Mouse (Mus musculus) heart, postnatal 4 days (tissue): ENCODE results near the gene Ugdh. TPM values are rescaled to one million over a fixed set of nuclear protein-coding genes. Genes with fewer than 3 reads are reported as not detected.

Experiments
- DNase-seq: peaks from one replicate; pipeline ENCODE4 v3.0.0; 2021
- total RNA-seq, 2 experiments: library from RNA; stranded (reverse); gene quantifications; 2 replicates each; pipeline ENCODE4 v1.2.3; 2021

Gene Ugdh
- total RNA-seq, 2 experiments from 2014 or later, result 41.4 to 45.2 TPM

DNA sequence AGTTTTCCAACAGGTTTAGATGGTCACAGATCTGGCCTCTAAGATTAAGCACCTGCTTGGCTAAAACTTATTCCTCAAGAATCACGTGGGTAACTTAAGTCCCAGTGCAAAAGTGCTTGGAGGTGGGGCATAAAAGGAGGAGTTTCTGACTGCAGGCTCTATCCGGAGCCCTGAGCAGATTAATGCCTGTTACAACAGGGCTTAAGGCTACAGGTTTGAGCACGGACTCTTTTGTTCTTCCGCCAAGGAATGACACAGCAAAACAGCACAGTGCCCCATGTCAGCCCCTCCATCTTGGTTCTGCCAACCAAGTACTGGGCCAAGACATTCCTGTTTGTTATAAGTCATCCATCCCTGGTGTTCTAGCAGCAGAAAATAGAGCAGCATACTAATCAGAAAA, 7.4 kb downstream of the Ugdh start:
- no peak for DNase-seq

DNA sequence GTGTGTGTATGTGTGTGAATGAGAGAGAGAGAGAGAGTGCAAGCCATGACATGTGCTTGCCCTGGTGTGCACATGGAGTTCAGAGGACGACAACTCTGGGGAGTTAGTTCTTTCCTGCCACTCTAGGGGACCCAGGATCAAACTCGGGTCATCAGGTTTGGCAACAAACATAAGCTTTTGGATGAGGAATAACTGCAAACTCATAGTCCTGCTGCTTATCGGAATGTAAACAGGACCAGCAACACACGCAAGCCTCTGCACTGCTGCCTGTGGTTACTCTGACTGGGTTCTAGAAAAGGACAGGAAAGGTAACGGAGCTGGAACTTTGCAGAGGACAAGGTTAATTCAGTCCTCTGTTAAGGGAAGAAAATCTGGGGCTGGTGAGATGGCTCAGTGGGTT, 10.5 kb downstream of the Ugdh start:
- no peak for DNase-seq

DNA sequence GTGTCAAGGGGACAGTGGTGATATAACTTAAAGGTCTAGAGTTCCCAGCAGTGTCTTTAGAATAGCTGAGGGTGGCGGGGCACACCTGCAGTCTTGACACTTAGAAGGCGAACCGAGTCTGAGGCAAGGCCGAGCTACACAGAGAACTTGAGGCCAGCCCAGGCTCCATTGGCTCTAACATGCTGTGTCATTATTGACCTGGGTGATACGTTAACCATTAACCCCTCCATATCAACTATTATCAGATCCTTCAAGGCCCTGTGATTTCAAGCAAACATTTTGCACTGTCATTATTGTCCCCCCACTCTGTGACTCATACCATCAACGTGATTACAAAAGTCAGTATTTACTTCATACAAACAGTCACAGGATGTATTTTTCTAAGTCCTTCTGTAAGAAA, 11.5 kb downstream of the Ugdh start:
- no peak for DNase-seq

DNA sequence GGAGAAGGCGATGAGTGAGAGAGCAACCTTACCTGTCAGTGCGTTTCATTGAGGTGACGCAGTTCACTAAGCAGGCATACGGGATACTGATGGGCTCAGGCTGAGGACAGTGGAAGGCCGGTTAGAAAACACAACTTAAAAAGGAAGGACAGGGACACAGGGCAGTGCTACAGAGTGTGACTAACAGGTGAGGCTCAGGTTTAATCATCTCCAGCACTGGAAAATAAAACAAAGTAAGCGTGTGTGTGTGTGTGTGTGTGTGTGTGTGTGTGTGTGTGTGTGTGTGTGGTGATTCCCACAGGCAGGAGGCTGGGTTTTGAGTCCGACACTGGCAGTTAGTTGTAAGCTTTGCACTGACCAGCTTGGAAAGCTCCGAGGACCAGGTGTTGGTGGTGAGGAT, 12.9 kb downstream of the Ugdh start:
- no peak for DNase-seq

DNA sequence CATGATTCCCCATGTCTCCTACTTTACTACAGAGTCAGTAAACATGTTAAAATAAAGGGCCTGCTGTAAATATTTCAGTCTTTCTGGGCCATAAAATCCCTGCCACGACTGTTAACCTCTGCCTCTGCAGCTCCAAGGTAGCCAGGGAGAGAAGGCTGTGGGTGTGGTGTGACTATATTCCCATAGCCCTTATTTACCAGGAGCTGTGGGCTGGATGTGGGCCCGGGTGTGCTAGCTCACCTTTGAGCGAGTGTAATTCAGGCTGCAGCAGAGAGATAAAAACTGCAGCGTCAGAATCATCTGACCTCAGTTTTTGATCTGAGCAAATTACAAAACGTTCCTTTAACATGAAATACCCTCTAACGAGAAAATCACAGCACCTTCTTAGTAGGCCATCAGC, 14.9 kb downstream of the Ugdh start:
- no peak for DNase-seq

DNA sequence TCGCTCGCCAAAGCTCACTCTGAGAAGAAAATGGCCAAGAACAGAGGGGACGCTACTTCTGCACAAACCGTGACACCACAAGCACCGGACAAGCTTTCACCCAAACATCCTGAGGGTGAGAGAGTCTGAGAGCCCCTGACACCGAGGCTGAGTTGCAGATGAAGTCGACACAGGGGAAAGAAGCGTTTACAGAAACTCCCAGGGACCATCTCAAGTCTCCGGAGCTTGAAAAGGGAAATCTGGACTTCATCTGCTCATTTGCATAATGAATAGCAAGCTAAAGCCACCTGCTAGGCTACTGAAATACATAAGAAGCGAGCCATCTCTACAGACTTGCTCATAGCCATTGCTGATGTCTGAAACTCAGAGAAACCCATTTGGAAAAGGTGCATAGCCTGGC, 16.6 kb downstream of the Ugdh start:
- DNase-seq, result no peak

DNA sequence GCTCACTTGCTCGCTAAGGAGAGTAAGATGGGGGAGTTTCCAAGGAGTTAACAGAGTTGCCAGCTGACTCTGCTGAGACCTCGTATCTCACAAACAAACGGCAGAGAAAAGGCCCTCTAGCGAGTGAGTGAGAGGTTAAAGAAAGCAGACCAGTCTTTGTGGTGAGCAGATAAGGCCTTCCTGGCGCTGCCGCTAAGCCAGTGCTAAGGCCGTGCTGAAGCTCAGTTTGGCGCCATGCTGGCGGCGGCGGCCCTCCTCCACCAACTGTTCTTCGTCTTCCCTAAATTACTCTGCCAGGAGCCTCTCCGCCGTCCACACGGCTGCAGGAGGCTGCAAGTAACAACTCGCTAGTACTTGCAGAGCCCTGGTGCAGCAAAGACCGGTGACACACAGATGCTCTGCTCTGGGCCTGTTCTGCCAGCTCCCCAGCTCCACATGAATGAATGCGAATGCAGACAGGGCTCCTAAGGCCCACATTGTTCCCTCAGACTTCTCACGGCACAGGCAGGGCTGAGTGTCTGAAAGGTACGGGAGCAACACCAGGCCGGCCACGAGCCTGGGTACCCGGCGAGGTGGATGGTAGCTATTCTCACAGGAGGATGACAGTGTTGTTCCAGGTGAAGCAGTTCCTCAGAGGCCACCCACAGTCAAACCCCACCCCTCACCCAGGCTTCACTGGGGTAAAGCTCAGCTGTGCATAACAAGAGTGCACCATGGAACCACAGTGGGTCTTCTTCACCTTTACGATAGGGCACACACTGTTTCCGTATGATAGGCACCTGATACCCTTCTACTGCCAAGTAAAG, 19.9 kb downstream of the Ugdh start:
- peak; percentile 42 for DNase-seq

DNA sequence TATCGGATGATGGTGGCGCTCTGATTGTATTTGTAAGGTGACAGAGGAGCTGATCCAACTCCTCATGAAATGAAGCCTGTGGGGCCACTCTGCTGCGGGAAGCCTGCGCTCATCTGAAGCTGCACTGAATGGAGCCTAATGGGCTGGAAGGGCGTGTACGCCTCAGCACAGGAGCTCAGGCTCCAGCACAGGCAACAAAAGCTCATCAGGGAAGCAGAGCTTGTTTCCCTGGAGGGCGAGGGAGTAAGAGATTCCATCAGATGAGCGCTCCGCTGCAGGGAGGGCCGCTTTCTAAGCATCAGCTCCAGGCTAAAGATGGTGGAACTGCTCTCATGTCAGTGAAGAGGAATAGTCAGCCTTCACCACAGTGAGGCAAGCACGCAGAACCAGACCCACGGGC, 27.8 kb downstream of the Ugdh start:
- no peak for DNase-seq

DNA sequence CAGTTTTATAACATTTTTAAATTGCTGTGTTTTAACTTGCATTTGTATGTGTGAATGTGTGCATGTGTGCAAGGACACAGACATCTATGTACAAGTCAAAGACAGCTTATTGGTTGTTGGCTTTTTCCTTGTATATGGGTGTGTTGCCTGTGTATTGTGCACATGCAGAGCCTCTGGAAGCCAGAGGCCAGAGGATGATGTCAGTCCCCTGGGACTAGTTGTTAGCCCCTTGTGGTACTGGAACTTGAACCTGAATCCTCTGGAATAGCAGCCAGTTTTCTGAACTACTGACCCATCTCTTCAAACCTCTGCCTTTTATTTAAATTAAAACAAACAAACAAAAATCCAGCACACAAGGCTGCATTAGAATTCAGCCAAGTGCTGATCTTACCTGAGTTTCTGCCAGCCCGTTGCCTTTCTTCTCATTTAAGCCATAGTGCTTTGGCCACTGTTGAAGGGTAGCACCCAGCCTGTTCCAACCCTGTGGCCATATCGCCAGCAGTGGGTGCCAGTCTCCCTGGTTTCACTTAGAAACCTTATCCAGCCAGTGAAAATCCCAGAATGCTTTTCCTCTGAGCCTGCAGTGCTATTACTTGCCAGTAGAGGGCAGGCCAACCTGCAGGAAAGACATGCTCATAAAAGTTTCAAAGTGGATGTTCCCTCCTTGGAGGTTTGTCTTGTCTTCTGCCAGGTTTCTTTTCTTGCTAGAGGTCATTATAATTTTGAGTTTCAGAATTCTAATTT, 34.3 kb downstream of the Ugdh start:
- peak; percentile 89 for DNase-seq

DNA sequence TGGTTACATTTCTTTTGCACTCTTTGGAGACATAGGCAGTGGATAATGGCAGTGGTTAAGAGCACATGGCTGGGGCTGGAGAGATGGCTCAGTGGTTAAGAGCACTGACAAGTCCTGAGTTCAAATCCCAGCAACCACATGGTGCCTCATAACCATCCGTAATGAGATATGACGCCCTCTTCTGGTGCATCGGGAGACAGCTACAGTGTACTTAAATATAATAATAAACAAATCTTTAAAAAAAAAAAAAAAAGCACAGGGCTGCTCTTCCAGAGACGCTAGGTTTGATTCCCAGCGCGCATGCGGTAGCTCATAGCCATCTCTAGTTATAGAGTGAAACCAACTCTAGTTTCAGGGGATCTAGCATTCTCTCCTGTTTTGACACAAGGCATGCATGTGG, 41.3 kb downstream of the Ugdh start:
- no peak for DNase-seq

DNA sequence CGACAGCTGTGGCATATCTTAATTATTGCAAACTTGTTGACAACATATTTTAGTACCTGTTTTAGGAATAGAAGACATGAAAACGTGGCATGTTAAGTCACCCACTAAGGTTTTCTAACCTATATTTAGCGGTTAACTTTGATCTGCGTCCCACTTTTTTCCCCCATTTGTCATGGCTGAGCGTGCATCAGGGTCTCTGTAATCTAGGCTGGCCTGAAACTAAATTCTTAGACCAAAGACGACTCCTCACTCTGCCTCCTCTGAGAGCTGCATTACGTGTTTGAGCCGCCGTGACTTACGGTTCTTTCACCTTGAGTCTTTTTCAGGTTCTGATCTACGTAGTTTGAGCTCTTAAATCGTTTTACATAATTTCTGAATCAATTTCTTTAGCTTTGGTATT, 44.0 kb downstream of the Ugdh start:
- DNase-seq, result no peak

DNA sequence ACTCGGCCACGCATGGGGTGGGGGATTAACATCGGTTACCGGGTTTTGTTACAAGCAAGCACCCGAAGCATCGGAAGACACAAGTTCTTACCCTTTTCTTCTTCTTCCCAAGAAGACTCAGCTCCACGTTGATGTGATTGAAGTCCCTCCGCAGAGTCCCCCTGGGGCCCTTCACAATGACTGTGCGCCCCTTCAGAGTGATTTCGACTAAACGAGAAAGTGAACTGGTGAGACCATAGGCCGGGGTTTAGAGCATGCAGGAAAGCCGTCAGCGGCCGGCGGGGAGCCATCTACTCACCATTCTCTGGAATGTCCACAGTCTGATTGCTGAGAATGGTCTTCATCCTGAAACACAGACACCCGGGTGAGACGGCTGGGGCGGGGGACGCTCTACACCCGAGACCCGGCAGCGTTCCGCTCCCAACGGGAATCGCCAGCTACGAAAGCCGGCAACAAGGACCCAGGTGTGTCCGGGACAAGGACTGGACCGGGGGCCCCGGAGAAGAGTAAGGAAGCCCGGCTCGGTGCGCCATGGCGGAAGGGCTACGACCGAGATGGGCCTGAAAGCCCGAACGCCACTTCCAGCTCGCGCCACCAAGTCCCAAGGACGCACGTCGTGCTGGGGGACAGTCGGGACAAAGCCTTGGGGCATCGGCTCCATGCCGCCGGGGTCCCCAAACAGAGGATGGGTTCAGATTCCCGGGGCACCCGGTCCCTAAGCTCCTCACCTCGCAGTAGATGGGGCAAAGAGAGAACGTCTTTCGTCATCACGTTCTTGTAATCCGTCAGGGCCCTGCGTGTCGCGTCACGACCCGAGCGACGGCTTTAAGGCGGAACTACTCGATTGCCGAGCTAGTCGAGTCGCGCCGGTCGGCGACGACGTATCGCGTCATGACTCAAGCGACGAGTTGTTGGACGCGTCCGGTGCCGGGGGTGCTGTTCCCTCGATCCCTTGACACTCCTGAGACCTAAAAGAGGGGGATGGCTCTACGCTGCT, 44.8 kb downstream of the Ugdh start, which contains the start of the genes Rpl9 and Lias:
Gene Rpl9, minus strand, starts transcription at position 797 of the 997 bp plus-strand sequence.
Gene Lias, plus strand, starts transcription at position 850 of the 997 bp plus-strand sequence.
- DNase-seq, result peak; percentile 99

DNA sequence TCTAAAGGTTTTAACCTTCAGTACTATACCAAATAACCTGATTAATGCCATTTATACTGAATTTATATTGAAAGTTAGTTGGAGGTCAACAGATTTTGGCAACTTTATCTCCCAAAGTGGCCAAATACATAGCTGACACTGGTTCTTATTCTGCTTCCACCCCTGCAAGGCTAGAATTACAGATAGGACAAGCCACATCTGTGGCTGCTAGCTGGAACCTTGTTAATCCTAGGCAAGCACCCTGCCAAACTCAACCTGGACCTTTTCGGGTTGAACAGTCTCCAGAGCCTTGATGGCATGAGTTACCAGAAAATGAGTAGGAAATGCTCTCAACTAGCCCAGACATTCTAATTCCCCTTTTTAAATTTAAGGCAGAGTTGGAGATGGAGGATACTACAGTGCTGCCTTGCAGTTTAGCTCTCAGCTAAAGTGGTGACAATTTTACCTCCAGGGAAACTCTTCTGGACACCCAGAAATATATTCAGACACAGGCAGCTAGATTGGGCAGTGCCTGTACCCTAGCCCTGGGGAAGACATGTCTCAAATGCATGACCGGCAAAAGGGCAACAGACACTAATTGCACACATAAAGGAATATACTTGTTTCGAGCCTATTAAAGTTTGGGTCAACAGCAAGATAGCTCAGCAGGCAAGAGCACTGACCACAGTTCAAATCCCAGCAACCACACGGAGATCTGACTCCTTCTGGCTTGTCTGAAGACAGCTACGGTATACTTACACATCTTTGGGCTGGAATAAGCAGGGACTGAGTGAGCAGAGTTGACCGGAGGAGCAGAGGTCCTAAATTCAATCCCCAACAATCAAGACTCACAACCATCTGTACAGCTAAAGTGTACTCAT, 48.5 kb downstream of the Ugdh start:
- DNase-seq, result no peak

DNA sequence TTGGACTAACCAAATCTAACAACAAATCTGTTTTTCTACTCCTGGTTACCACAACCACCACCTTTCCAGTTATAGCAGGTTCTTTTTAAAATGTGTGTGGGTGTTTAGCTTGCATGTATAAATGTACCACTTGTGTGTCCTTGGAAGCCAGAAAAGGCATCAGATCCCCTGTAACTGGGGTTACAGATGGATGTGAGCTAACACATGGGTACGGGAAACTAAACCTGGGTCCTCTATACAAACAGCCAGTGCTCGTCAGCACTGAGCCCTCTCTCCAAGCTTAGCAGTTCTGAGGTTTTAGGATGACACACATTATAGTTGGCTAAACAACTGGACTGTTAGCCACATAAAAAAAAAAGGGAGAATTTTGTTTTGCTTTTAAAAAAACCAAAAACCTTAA, 50.0 kb downstream of the Ugdh start:
- DNase-seq, result no peak

DNA sequence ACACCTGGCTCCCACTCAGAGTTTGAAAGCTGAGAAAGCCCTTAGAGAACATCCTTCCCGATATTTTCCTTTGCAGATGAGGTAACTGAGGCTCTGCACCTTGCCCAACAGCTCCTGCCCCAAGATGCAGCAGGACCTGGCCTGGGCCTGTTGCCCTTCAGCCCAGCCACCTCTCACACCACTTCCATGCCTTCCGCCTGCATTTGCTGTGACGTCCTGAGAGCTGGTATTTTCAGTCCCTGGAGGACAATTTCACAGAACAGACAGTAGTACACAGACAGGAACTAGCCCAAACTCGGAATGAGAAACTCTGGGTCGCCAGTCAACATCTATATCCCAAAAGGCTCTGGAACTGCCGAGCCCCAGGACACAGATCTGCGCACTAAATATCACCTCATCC, 61.0 kb downstream of the Ugdh start:
- no peak for DNase-seq

DNA sequence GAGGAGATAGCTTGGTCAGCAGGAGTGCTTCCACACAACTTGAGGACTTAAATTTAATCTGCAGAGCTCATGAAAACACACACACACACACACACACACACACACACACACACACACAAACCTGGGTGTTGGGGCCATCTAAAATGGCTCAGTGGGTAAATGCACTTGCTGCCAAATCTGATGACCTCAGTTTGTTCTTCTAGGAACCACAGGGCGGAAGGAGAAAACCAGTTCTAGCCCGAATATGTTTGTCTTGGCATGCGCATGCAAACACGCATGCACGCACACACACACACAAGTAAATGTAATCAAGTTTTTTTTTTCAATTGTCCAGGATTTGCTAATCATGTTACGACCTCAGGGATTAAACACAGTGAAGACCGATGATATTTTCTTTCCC, 64.2 kb downstream of the Ugdh start:
- DNase-seq, result no peak

DNA sequence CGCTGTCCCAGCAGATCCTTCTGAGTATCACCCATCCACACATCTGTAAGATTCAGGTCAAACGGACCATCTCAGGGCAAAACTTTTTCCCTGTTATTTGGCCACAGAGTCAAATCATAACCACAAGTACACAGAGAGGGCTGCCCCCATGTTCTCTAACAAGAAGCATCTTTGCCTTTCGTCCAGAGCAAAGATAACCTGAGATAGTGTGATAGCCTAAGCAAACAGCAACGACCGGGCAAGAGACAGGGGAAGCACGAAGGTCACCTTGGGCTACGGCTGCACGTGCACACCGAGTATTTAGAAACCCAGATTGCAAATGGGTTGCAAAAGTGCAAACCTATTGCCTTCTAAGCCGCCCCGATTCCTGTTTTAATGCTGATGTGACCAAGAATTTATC, 67.9 kb downstream of the Ugdh start:
- no peak for DNase-seq
